Mouse (Mus musculus) stomach, embryonic 14.5 days (tissue): ENCODE results near the gene Nmrk1. TPM values are rescaled to one million over a fixed set of nuclear protein-coding genes. Genes with fewer than 3 reads are reported as not detected.

ENCODE experiments used
- ATAC-seq: fragments of 200-750 bp; cut with Nextera tagmentation; 2 replicates; pipeline ENCODE4 v1.8.0; 2017; ENCODE audit warnings: low read depth, moderate TSS enrichment; ENCODE audit not compliant: insufficient number of reproducible peaks, insufficient read depth, low FRiP score
- H3K27ac ChIP-seq: fragments of 300-500 bp; sonication (generic); 2 replicates; pipeline ENCODE4 v1.5.1; 2014; ENCODE audit warnings: mild to moderate bottlenecking, low read length, moderate library complexity, mixed read lengths
- H3K27me3 ChIP-seq: fragments of 300-500 bp; sonication (generic); 2 replicates; pipeline ENCODE4 v1.6.1; 2014; ENCODE audit warnings: low read length, control low read depth, mixed read lengths; ENCODE audit not compliant: control insufficient read depth, insufficient read depth
- H3K36me3 ChIP-seq: fragments of 300-500 bp; sonication (generic); 2 replicates; pipeline ENCODE4 v1.6.1; 2014; ENCODE audit warnings: mild to moderate bottlenecking, control low read depth, low read length, moderate library complexity, mixed read lengths; ENCODE audit not compliant: control insufficient read depth, insufficient read depth
- H3K4me1 ChIP-seq: fragments of 300-500 bp; sonication (generic); 2 replicates; pipeline ENCODE4 v1.6.1; 2014; ENCODE audit warnings: low read length, control low read depth, mixed read lengths; ENCODE audit not compliant: control insufficient read depth, insufficient read depth
- H3K4me2 ChIP-seq: fragments of 300-500 bp; sonication (generic); replicated peaks from 2 replicates; pipeline ENCODE4 v1.6.1; 2014; ENCODE audit warnings: low read depth, low read length, control low read depth
- H3K4me3 ChIP-seq: fragments of 300-500 bp; sonication (generic); 2 replicates; pipeline ENCODE4 v1.5.1; 2014; ENCODE audit warnings: low read depth, low read length, control low read depth
- H3K9ac ChIP-seq: fragments of 300-500 bp; sonication (generic); replicated peaks from 2 replicates; pipeline ENCODE4 v1.6.1; 2014; ENCODE audit warnings: low read depth, mild to moderate bottlenecking, control low read depth, low read length, moderate library complexity, mixed read lengths
- H3K9me3 ChIP-seq: fragments of 300-500 bp; sonication (generic); 2 replicates; pipeline ENCODE4 v1.6.1; 2016; ENCODE audit warnings: low read depth, low read length, control low read depth; ENCODE audit not compliant: control insufficient read depth
- WGBS: fragments of 180-500 bp; shearing (Covaris S2); extraction: QIAGEN DNeasy Blood & Tissue Kit; methylation state at CpG from one replicate; pipeline ENCODE4 v1.1.7; 2014; 5-methylcytosine and 5-hydroxymethylcytosine counted together
- polyA plus RNA-seq: library from polyadenylated mRNA; unstranded; fragments of >200 nt; fragmentation: Nextera tagmentation; extraction: Ambion mirVana; gene quantifications from 2 replicates; pipeline ENCODE4 v1.2.1, GENCODE M21; 2014

The Nmrk1 gene
- polyA plus RNA-seq, 1 experiment from 2014 or later: 13.9 TPM

DNA sequence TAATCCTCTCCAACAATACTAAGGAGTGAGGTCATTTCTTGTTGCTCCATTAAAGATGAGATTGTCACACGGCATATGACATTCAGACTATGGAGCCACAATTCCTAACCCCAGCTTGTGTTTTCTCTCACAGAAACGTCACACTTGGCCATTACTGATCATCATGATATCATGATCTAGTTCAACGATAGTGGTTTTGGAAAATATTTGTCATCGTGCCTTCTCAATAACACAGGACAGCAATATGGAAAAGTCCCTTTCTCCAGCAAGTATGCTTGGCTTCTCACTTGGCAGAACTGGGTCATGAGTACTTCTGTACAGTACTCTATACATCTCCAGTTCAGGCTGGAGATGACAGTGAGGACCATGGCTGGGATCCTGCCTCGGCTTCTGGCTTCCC, 32.1 kb upstream of the Nmrk1 start:
- no peaks in the 10 kb centered on the region for H3K9me3 ChIP-seq
- no peaks in the 10 kb centered on the region for H3K4me1 ChIP-seq
- H3K36me3 ChIP-seq: no peaks in the 10 kb centered on the region
- H3K4me3 ChIP-seq: no peak overlapping the region
- H3K27ac ChIP-seq: no peak overlapping the region
- no peak overlapping the region for H3K9ac ChIP-seq
- H3K4me2 ChIP-seq: no peak overlapping the region
- WGBS: 88% methylated on average over 5 of the region's 5 CpGs
- no peaks in the 10 kb centered on the region for H3K27me3 ChIP-seq
- no peak for ATAC-seq

GRCm38 (mm10) chr19:18600611-18601010, 31.1 kb upstream of the Nmrk1 start:
- Histone ChIP-seq H3K27ac (no peak overlapping the region), H3K9me3 (no peaks in the 10 kb centered on the region), H3K4me2 (no peak overlapping the region), H3K36me3 (no peaks in the 10 kb centered on the region), H3K9ac (no peak overlapping the region), H3K4me1 (no peaks in the 10 kb centered on the region), H3K27me3 (no peaks in the 10 kb centered on the region), H3K4me3 (no peak overlapping the region)
- WGBS: 94% methylated on average over 9 of the region's 9 CpGs
- no peak for ATAC-seq

DNA sequence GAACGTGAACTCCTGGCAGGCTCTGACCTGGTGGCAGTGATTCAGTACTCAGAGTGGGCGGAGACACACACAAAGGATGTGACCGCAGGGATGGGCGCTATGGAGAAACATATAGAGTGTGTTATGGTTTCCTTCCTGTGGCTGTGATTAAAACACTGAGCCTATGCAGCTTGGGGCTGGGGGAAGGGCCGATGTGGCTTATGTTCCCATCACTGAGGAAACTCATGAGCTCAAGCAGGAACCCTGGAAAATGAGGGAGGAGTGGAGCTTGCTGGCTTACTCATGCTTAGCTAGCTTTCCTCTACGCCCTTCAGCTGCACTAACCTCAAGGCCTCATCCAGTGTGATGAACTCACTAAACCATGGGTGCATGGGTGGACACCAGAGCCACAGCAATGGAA, 28.7 kb upstream of the Nmrk1 start:
- Histone ChIP-seq H3K4me2 (no peak overlapping the region), H3K27ac (no peak overlapping the region), H3K36me3 (no peaks in the 10 kb centered on the region), H3K4me3 (no peak overlapping the region), H3K9ac (no peak overlapping the region), H3K4me1 (no peaks in the 10 kb centered on the region), H3K27me3 (no peaks in the 10 kb centered on the region), H3K9me3 (no peaks in the 10 kb centered on the region)
- ATAC-seq: no peak
- 82% methylated on average over 6 of the region's 6 CpGs for WGBS

- no peak overlapping the region for H3K4me3 ChIP-seq
- no peaks in the 10 kb centered on the region for H3K27me3 ChIP-seq
- H3K27ac ChIP-seq: no peak overlapping the region
- WGBS: 44% methylated on average over 7 of the region's 7 CpGs
- ATAC-seq: no peak
- no peaks in the 10 kb centered on the region for H3K4me1 ChIP-seq
- H3K9me3 ChIP-seq: no peaks in the 10 kb centered on the region
- H3K4me2 ChIP-seq: no peak overlapping the region
- no peaks in the 10 kb centered on the region for H3K36me3 ChIP-seq
- H3K9ac ChIP-seq: no peak overlapping the region
Observed at GRCm38 (mm10) chr19:18607907-18608306, 23.8 kb upstream of the Nmrk1 start.

GRCm38 (mm10) chr19:18608975-18609374, 22.8 kb upstream of the Nmrk1 start:
- H3K27ac ChIP-seq: no peak overlapping the region
- WGBS: 64% methylated on average over 6 of the region's 6 CpGs
- no peak for ATAC-seq

GRCm38 (mm10) chr19:18614337-18614736, 17.4 kb upstream of the Nmrk1 start:
- H3K4me3 ChIP-seq: no peak overlapping the region
- H3K9me3 ChIP-seq: no peaks in the 10 kb centered on the region
- H3K4me1 ChIP-seq: 0 out of 2 replicates have a peak, but pooled peaks cover 8% of the 10 kb centered on the region
- no peak overlapping the region for H3K27ac ChIP-seq
- H3K27me3 ChIP-seq: no peaks in the 10 kb centered on the region
- no peak overlapping the region for H3K4me2 ChIP-seq
- no peak overlapping the region for H3K9ac ChIP-seq
- ATAC-seq: no peak
- 85% methylated on average over 7 of the region's 7 CpGs for WGBS
- H3K36me3 ChIP-seq: no peaks in the 10 kb centered on the region

More at GRCm38 (mm10) chr19:18608975-18609374, 22.8 kb upstream of the Nmrk1 start:
- H3K4me3 ChIP-seq: no peak overlapping the region
- no peak overlapping the region for H3K4me2 ChIP-seq
- H3K9ac ChIP-seq: no peak overlapping the region
- H3K9me3 ChIP-seq: no peaks in the 10 kb centered on the region
- no peaks in the 10 kb centered on the region for H3K4me1 ChIP-seq
- no peaks in the 10 kb centered on the region for H3K27me3 ChIP-seq
- H3K36me3 ChIP-seq: no peaks in the 10 kb centered on the region

GRCm38 (mm10) chr19:18615680-18616240, 16.0 kb upstream of the Nmrk1 start:
- Histone ChIP-seq H3K4me3 (no peak overlapping the region), H3K4me2 (no peak overlapping the region), H3K27me3 (no peaks in the 10 kb centered on the region), H3K27ac (peak overlapping the region; percentile 33; the same call in 1 of the 2 replicates), H3K9me3 (no peaks in the 10 kb centered on the region), H3K4me1 (0 out of 2 replicates have a peak, but pooled peaks cover 8% of the 10 kb centered on the region), H3K9ac (no peak overlapping the region), H3K36me3 (no peaks in the 10 kb centered on the region)
- no peak for ATAC-seq
- 57% methylated on average over 9 of the region's 9 CpGs for WGBS

- Histone ChIP-seq H3K9ac (no peak overlapping the region), H3K4me1 (0 out of 2 replicates have a peak, but pooled peaks cover 8% of the 10 kb centered on the region), H3K27ac (no peak overlapping the region), H3K9me3 (no peaks in the 10 kb centered on the region), H3K4me2 (no peak overlapping the region), H3K36me3 (no peaks in the 10 kb centered on the region), H3K4me3 (no peak overlapping the region), H3K27me3 (no peaks in the 10 kb centered on the region)
- 93% methylated on average over 1 of the region's 1 CpGs for WGBS
- no peak for ATAC-seq
Observed at GRCm38 (mm10) chr19:18617504-18617903, 14.2 kb upstream of the Nmrk1 start.

DNA sequence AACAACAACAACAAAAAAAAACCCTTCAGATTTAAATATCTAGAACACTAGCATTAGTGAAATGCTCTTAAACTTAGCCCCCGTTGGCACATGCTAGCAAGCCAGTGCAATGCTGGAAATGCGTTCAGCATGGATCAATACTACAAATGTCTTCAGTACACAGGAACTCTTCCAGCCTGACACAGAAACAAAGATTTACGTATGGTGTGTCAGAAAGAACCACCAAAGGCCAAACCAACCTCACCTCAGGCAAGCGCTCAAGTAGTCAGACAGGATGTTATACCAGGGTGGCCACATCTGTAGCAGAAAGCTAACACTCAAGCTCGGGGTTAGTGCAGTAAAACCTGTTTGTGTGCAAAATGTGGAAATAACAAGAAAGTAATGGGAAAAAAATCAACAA, 12.7 kb upstream of the Nmrk1 start:
- no peak overlapping the region for H3K9ac ChIP-seq
- H3K4me2 ChIP-seq: no peak overlapping the region

More for the DNA sequence above, 12.7 kb upstream of the Nmrk1 start:
- Histone ChIP-seq H3K36me3 (no peaks in the 10 kb centered on the region), H3K27ac (no peak overlapping the region), H3K4me3 (no peak overlapping the region), H3K9me3 (no peaks in the 10 kb centered on the region), H3K4me1 (0 out of 2 replicates have a peak, but pooled peaks cover 8% of the 10 kb centered on the region), H3K27me3 (no peaks in the 10 kb centered on the region)
- no peak for ATAC-seq
- 71% methylated on average over 5 of the region's 5 CpGs for WGBS
